Mouse (Mus musculus) bone marrow, adult 2 months (tissue): ENCODE results near the gene Sf1.

Source experiments
- CTCF ChIP-seq: fragments of 200-500 bp; IDR thresholded peaks from 2 replicates; pipeline ENCODE4 v1.5.1; 2011; ENCODE audit warnings: low read length, control low read depth; ENCODE audit not compliant: control insufficient read depth, insufficient read depth
- POLR2A ChIP-seq: fragments of 200-500 bp; IDR thresholded peaks from 2 replicates; pipeline ENCODE4 v1.6.1; 2011; ENCODE audit warnings: low read depth, mild to moderate bottlenecking, control low read depth, low read length, borderline replicate concordance; ENCODE audit not compliant: control insufficient read depth

- TF ChIP-seq CTCF (no peak), POLR2A (peak; percentile 87)
These were observed at the start of gene Sf1 for GRCm38 (mm10) chr19:6363411-6364240.
